Mouse (Mus musculus) embryonic facial prominence, embryonic 11.5 days (tissue): ENCODE data around the gene Zc3h6. TPM values are rescaled to one million over a fixed set of nuclear protein-coding genes. Genes with fewer than 3 reads are reported as not detected.

ENCODE experiments used
- ATAC-seq: fragments of 200-750 bp; cut with Nextera tagmentation; replicated peaks from 2 replicates; pipeline ENCODE4 v1.8.0; 2017; ENCODE audit warnings: low read depth; ENCODE audit not compliant: insufficient number of reproducible peaks, low FRiP score, low TSS enrichment
- DNase-seq: peaks from one replicate; pipeline ENCODE4 v3.0.0-alpha.2; 2015; ENCODE audit warnings: low spot score
- H3K27ac ChIP-seq: fragments of 300-500 bp; sonication (generic); replicated peaks from 2 replicates; pipeline ENCODE4 v1.5.1; 2014; ENCODE audit warnings: mild to moderate bottlenecking, low read depth, low read length, control low read depth
- H3K27me3 ChIP-seq: fragments of 300-500 bp; sonication (generic); 2 replicates; pipeline ENCODE4 v1.6.1; 2014; ENCODE audit warnings: mild to moderate bottlenecking, low read length, moderate library complexity, mixed read lengths; ENCODE audit not compliant: control insufficient read depth, insufficient read depth
- H3K36me3 ChIP-seq: fragments of 300-500 bp; sonication (generic); replicated peaks from 2 replicates; pipeline ENCODE4 v1.6.1; 2014; ENCODE audit warnings: low read depth, mild to moderate bottlenecking, low read length, moderate library complexity, mixed read lengths; ENCODE audit not compliant: control insufficient read depth, insufficient read depth
- H3K4me1 ChIP-seq: fragments of 300-500 bp; sonication (generic); 2 replicates; pipeline ENCODE4 v1.6.1; 2014; ENCODE audit warnings: low read length, mixed read lengths; ENCODE audit not compliant: control insufficient read depth, insufficient read depth
- H3K4me2 ChIP-seq: fragments of 300-500 bp; sonication (generic); 2 replicates; pipeline ENCODE4 v1.6.1; 2014; ENCODE audit warnings: low read depth, mild to moderate bottlenecking, control low read depth, low read length, moderate library complexity
- H3K4me3 ChIP-seq: fragments of 300-500 bp; sonication (generic); 2 replicates; pipeline ENCODE4 v1.5.1; 2014; ENCODE audit warnings: low read depth, low read length, control low read depth
- H3K9ac ChIP-seq: fragments of 300-500 bp; sonication (generic); replicated peaks from 2 replicates; pipeline ENCODE4 v1.6.1; 2014; ENCODE audit warnings: mild to moderate bottlenecking, control low read depth, low read length
- H3K9me3 ChIP-seq: fragments of 300-500 bp; sonication (generic); replicated peaks from 2 replicates; pipeline ENCODE4 v1.6.1; 2016; ENCODE audit warnings: mild to moderate bottlenecking, low read length, inconsistent platforms, mixed read lengths; ENCODE audit not compliant: control insufficient read depth
- WGBS: fragments of 180-500 bp; shearing (Covaris S2); extraction: QIAGEN DNeasy Blood & Tissue Kit; methylation state at CpG from one replicate; pipeline ENCODE4 v1.1.7; 2014; 5-methylcytosine and 5-hydroxymethylcytosine counted together
- polyA plus RNA-seq: library from polyadenylated mRNA; unstranded; fragments of >200 nt; fragmentation: Nextera tagmentation; extraction: Ambion mirVana; gene quantifications from 2 replicates; pipeline ENCODE4 v1.2.1, GENCODE M21; 2014

Zc3h6 gene
- polyA plus RNA-seq, 1 experiment from 2014 or later = 1.2 TPM

GRCm38 (mm10) chr2:129040567-129040966 is 73.4 kb downstream of the Zc3h6 start:
- Histone ChIP-seq H3K36me3 (no peaks in the 10 kb centered on the region), H3K4me2 (no peak overlapping the region), H3K27me3 (peaks cover 15% of the 10 kb centered on the region), H3K4me3 (no peak overlapping the region), H3K27ac (no peak overlapping the region), H3K9me3 (no peaks in the 10 kb centered on the region), H3K4me1 (peaks cover 5% of the 10 kb centered on the region), H3K9ac (no peak overlapping the region)
- no peak for ATAC-seq
- no peak for DNase-seq
- 33% methylated on average over 6 of the region's 6 CpGs for WGBS

- 81% methylated on average over 6 of the region's 6 CpGs for WGBS
- no peak for ATAC-seq
Measured at GRCm38 (mm10) chr2:129046172-129046845, 79.1 kb downstream of the Zc3h6 start.

GRCm38 (mm10) chr2:129046846-129047196 is 79.6 kb downstream of the Zc3h6 start:
- WGBS = 91% methylated on average over 4 of the region's 4 CpGs
- Histone ChIP-seq H3K4me2 (no peak overlapping the region), H3K9ac (no peak overlapping the region), H3K4me3 (no peak overlapping the region), H3K27ac (no peak overlapping the region), H3K36me3 (no peaks in the 10 kb centered on the region), H3K4me1 (no peaks in the 10 kb centered on the region), H3K9me3 (no peaks in the 10 kb centered on the region), H3K27me3 (no peaks in the 10 kb centered on the region)
- ATAC-seq (no peak), DNase-seq (no peak)

More at GRCm38 (mm10) chr2:129046172-129046845, 79.1 kb downstream of the Zc3h6 start:
- Histone ChIP-seq H3K4me3 (no peak overlapping the region), H3K27ac (no peak overlapping the region), H3K9me3 (no peaks in the 10 kb centered on the region), H3K4me1 (no peaks in the 10 kb centered on the region), H3K27me3 (no peaks in the 10 kb centered on the region), H3K36me3 (no peaks in the 10 kb centered on the region), H3K4me2 (no peak overlapping the region), H3K9ac (no peak overlapping the region)
- DNase-seq = no peak

- Histone ChIP-seq H3K27ac (no peak within 1 kb of the TSS), H3K4me1 (no peaks in the 10 kb centered on the region), H3K36me3 (no peaks in the 10 kb centered on the region), H3K4me3 (no peak within 1 kb of the TSS), H3K4me2 (no peak within 1 kb of the TSS), H3K9ac (no peak within 1 kb of the TSS), H3K9me3 (no peaks in the 10 kb centered on the region), H3K27me3 (no peaks in the 10 kb centered on the region)
- DNase-seq (no peak), ATAC-seq (no peak)
- WGBS = 78% methylated on average over 8 of the region's 8 CpGs
Measured at GRCm38 (mm10) chr2:129047811-129048210, 80.6 kb downstream of the Zc3h6 start, which contains the start of gene Vinac1. Gene Vinac1 (minus strand): TSS chr2:129048172.

- no peaks in the 10 kb centered on the region for H3K36me3 ChIP-seq
- no peak overlapping the region for H3K27ac ChIP-seq
- H3K4me1 ChIP-seq = no peaks in the 10 kb centered on the region
- ATAC-seq (no peak), DNase-seq (no peak)
- no peak overlapping the region for H3K4me3 ChIP-seq
- no peaks in the 10 kb centered on the region for H3K27me3 ChIP-seq
- no peaks in the 10 kb centered on the region for H3K9me3 ChIP-seq
- H3K9ac ChIP-seq = no peak overlapping the region
- WGBS = 64% methylated on average over 4 of the region's 4 CpGs
- H3K4me2 ChIP-seq = no peak overlapping the region
Measured at GRCm38 (mm10) chr2:129052451-129052983, 85.3 kb downstream of the Zc3h6 start.

GRCm38 (mm10) chr2:129055741-129056140 is 88.5 kb downstream of the Zc3h6 start:
- no peaks in the 10 kb centered on the region for H3K9me3 ChIP-seq
- H3K27me3 ChIP-seq = no peaks in the 10 kb centered on the region
- no peak overlapping the region for H3K4me3 ChIP-seq
- ATAC-seq = no peak
- H3K9ac ChIP-seq = no peak overlapping the region
- 94% methylated on average over 6 of the region's 6 CpGs for WGBS
- no peak overlapping the region for H3K27ac ChIP-seq
- H3K4me2 ChIP-seq = no peak overlapping the region
- DNase-seq = no peak
- no peaks in the 10 kb centered on the region for H3K36me3 ChIP-seq
- H3K4me1 ChIP-seq = no peaks in the 10 kb centered on the region

GRCm38 (mm10) chr2:129056597-129056996 is 89.4 kb downstream of the Zc3h6 start:
- no peaks in the 10 kb centered on the region for H3K27me3 ChIP-seq
- DNase-seq (peak; percentile 43), ATAC-seq (no peak)
- no peaks in the 10 kb centered on the region for H3K36me3 ChIP-seq
- no peaks in the 10 kb centered on the region for H3K9me3 ChIP-seq
- H3K4me2 ChIP-seq = no peak overlapping the region
- no peaks in the 10 kb centered on the region for H3K4me1 ChIP-seq
- H3K9ac ChIP-seq = no peak overlapping the region
- H3K4me3 ChIP-seq = no peak overlapping the region
- H3K27ac ChIP-seq = no peak overlapping the region
- WGBS = 42% methylated on average over 9 of the region's 9 CpGs

GRCm38 (mm10) chr2:129057256-129057655 is 90.1 kb downstream of the Zc3h6 start:
- Histone ChIP-seq H3K9ac (no peak overlapping the region), H3K4me1 (no peaks in the 10 kb centered on the region), H3K4me3 (no peak overlapping the region), H3K4me2 (no peak overlapping the region), H3K27ac (no peak overlapping the region), H3K27me3 (no peaks in the 10 kb centered on the region), H3K9me3 (no peaks in the 10 kb centered on the region), H3K36me3 (no peaks in the 10 kb centered on the region)
- ATAC-seq = no peak
- no peak for DNase-seq
- 93% methylated on average over 8 of the region's 8 CpGs for WGBS
